Mouse (Mus musculus) brain, embryonic 14.5 days (tissue): ENCODE measurements at regions not wholly inside any gene's neighbourhood (a gene's known extent, or its start where the extent isn't known, plus 50 kb on each side); places are given as distances from the start of the nearest gene placed in this dataset.

ENCODE experiments used
- DNase-seq: peaks from one replicate; pipeline ENCODE4 v3.0.0-alpha.2; 2011; ENCODE audit warnings: low read depth
- CTCF ChIP-seq: fragments of 200-500 bp; IDR thresholded peaks from 2 replicates; pipeline ENCODE4 v1.5.1; 2012; ENCODE audit warnings: inconsistent platforms, mild to moderate bottlenecking, moderate library complexity, borderline replicate concordance; ENCODE audit not compliant: insufficient read depth, insufficient read length; ENCODE audit errors: extremely low read depth
- POLR2A ChIP-seq: fragments of 200-500 bp; IDR thresholded peaks from 2 replicates; pipeline ENCODE4 v1.6.1; 2012; ENCODE audit warnings: mild to moderate bottlenecking, inconsistent platforms, borderline replicate concordance; ENCODE audit not compliant: poor library complexity, insufficient read depth, insufficient read length, severe bottlenecking; ENCODE audit errors: extremely low read depth

- DNase-seq, result peak; percentile 69
- TF ChIP-seq CTCF (no peak), POLR2A (no peak)
Measured at GRCm38 (mm10) chr10:15406211-15406610, 688.2 kb upstream of the Gje1 start.

DNA sequence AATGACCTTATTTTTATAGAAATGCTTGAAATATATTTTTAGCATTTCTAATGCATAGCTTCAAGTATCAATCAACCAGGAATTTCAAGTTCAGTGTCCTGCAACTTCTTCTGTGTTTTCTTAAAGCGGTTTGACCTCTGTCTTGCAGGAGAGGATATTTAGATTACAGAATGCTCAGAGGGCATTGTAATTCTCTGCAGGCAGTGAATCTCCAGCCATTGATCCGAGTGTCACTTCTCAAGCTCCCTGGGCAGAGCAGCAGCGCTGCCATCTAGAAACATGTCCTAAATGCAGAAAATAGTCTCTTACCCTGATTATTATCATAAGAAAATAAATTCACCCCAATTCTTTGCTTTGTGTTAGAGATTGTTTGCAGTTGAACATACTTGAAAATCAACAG lies 687.7 kb upstream of the Gje1 start:
- DNase-seq, result peak; percentile 38
- no peak for TF ChIP-seq POLR2A
- TF ChIP-seq CTCF, result no peak

- TF ChIP-seq POLR2A, result no peak
- no peak for TF ChIP-seq CTCF
- no peak for DNase-seq
Measured at GRCm38 (mm10) chr10:15399964-15400363, 682.0 kb upstream of the Gje1 start.

GRCm38 (mm10) chr10:15397114-15397513 lies 679.1 kb upstream of the Gje1 start:
- peak; percentile 58 for DNase-seq
- TF ChIP-seq CTCF (no peak), POLR2A (no peak)

DNA sequence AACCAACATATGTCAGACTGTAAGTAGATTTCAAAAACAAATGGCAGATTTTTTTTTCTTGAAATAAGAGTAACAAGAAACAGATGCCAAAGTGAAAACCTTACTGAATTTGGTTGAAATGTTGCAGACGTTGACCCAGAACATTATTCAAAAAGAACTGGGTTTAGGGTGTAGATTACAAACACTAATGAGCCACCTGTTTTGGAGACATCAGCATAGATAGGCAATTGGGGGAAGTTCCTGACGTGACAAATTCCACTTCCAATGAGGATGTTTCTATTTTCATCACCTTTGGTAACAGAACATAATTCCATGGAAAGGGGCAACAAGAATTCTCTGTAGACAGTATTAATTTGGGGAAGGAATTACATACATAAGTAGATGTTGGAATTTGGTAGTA lies 677.3 kb upstream of the Gje1 start:
- TF ChIP-seq POLR2A, result no peak
- TF ChIP-seq CTCF, result no peak
- DNase-seq, result no peak

- peak; percentile 58 for DNase-seq
- TF ChIP-seq CTCF, result no peak
- no peak for TF ChIP-seq POLR2A
Measured at GRCm38 (mm10) chr10:15392027-15392816, 674.2 kb upstream of the Gje1 start.

DNA sequence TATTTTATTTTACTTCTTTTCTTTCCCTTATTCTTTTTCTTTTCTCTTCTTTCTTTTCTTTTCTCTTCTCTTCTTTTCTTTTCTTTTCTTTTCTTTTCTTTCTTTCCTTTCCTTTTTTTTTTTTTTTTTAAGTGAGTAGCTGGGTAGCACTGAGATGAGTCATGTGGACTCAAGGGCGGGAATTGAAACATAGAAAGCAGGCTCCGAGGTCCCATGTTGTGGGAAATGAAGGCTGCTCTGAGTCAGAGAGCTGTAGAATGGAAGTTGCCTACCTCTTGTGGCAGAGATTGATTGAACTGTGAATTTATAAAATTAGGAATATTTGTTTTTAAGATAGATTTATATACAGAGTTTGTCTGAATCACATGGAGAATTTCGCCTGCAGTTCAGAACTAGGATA lies 655.6 kb upstream of the Gje1 start:
- TF ChIP-seq CTCF, result no peak
- no peak for TF ChIP-seq POLR2A
- DNase-seq, result no peak
